Mouse (Mus musculus): ENCODE data around the gene Dnah6.

GRCm38 (mm10) chr6:73018725-73019280 is 202.6 kb downstream of the Dnah6 start:
- no peak for TF ChIP-seq CTCF (IDR thresholded peaks at IDR 0.05; ENCODE audit: control insufficient read depth, insufficient read depth, low read length)
- no peak for TF ChIP-seq POLR2A (IDR thresholded peaks at IDR 0.05; ENCODE audit: borderline replicate concordance, control insufficient read depth, low read depth, low read length)
